In genomic region chr9:28911571-28912185, GRCm38 (mm10) we compare ENCODE assay signal across 13 mouse cellular contexts.
DNase-seq lines count a peak whose midpoint lies in the region; ATAC-seq lines count a peak whose summit lies in the region.
"Had no signal": no experiment of that assay in that cellular context is flagged by ENCODE, and none has a peak within 500 bp of the region (broad histone marks: within the 10 kb centered on the region; RNA-seq: fewer than 3 reads in every experiment).

No protein-coding gene starts in this region.

- H3K9ac ChIP-seq in neural tube, embryonic 13.5 days, result no peak overlapping the region

- ATAC-seq in neural tube, embryonic 13.5 days (ENCODE audit: low read depth), result 0 out of 2 replicates have a peak, but pooled peaks have one; percentile 15
- ATAC-seq: Patski had no signal

- H3K27ac ChIP-seq in neural tube, embryonic 13.5 days (replicated peaks), result peak overlapping the region; percentile 46

- H3K27me3 ChIP-seq in neural tube, embryonic 13.5 days, result no peaks in the 10 kb centered on the region

- WGBS in neural tube, embryonic 13.5 days, result 61% methylated on average over 13 of the region's 13 CpGs

- H3K4me1 ChIP-seq in neural tube, embryonic 13.5 days (replicated peaks), result peaks cover 12% of the 10 kb centered on the region; the same call in 1 of the 2 replicates

- H3K36me3 ChIP-seq in neural tube, embryonic 13.5 days, result no peaks in the 10 kb centered on the region

- no peak overlapping the region for H3K4me3 ChIP-seq in neural tube, embryonic 13.5 days

- H3K4me2 ChIP-seq in neural tube, embryonic 13.5 days, result no peak overlapping the region

- H3K9me3 ChIP-seq in neural tube, embryonic 13.5 days, result no peaks in the 10 kb centered on the region

- no peak for DNase-seq in neural tube, embryonic 10.5 days (ENCODE audit: extremely low spot score, low spot score)
- DNase-seq in kidney, adult 18-20 months, result peak; percentile 7
- DNase-seq in kidney, postnatal 4 days, result peak; percentile 14 to 28
- DNase-seq in ovary, adult 18-20 months (ENCODE audit: low spot score), result no peak
- DNase-seq in T-cell, adult 2 months (ENCODE audit: low spot score), result no peak
- no peak for DNase-seq in adrenal gland, adult (ENCODE audit: inconsistent age in 2 of 2, low spot score in 1 of 2)
- DNase-seq: cerebellum, adult 18-20 months; embryo, embryonic 11 days; gastrocnemius, postnatal 25 days; lung, postnatal 14 days; thymus, postnatal 25 days had no signal

Comparison
In these comparisons a context has a peak if more than half of its experiments do, and no peak if none do; other contexts are left out.
1. DNase-seq: peak in kidney, adult 18-20 months (single experiment) and kidney, postnatal 4 days (2 of 2); none in neural tube, embryonic 10.5 days (single experiment), ovary, adult 18-20 months (single experiment), T-cell, adult 2 months (single experiment) and adrenal gland, adult (0 of 2).